Mouse (Mus musculus) forebrain, embryonic 15.5 days (tissue): ENCODE measurements around the gene Tob2. TPM values are rescaled to one million over a fixed set of nuclear protein-coding genes. Genes with fewer than 3 reads are reported as not detected.

Experiments
- ATAC-seq: fragments of 200-750 bp; cut with Nextera tagmentation; replicated peaks from 2 replicates; pipeline ENCODE4 v1.8.0; 2017; ENCODE audit warnings: mild to moderate bottlenecking, moderate TSS enrichment, moderate library complexity
- H3K27ac ChIP-seq: fragments of 300-500 bp; sonication (generic); replicated peaks from 2 replicates; pipeline ENCODE4 v1.5.1; 2015; ENCODE audit warnings: mild to moderate bottlenecking, inconsistent platforms
- H3K27me3 ChIP-seq: fragments of 300-500 bp; sonication (generic); 2 replicates; pipeline ENCODE4 v1.6.1; 2015; ENCODE audit warnings: inconsistent platforms
- H3K36me3 ChIP-seq: fragments of 300-500 bp; sonication (generic); 2 replicates; pipeline ENCODE4 v1.6.1; 2015; ENCODE audit warnings: mild to moderate bottlenecking, inconsistent platforms
- H3K4me1 ChIP-seq: fragments of 300-500 bp; sonication (generic); 2 replicates; pipeline ENCODE4 v1.6.1; 2015; ENCODE audit warnings: inconsistent platforms
- H3K4me2 ChIP-seq: fragments of 300-500 bp; sonication (generic); replicated peaks from 2 replicates; pipeline ENCODE4 v1.6.1; 2015; ENCODE audit warnings: mild to moderate bottlenecking, inconsistent platforms
- H3K4me3 ChIP-seq: fragments of 300-500 bp; sonication (generic); 2 replicates; pipeline ENCODE4 v1.5.1; 2015; ENCODE audit warnings: mild to moderate bottlenecking, inconsistent platforms
- H3K9ac ChIP-seq: fragments of 300-500 bp; sonication (generic); replicated peaks from 2 replicates; pipeline ENCODE4 v1.6.1; 2015; ENCODE audit warnings: mild to moderate bottlenecking, inconsistent platforms
- H3K9me3 ChIP-seq: fragments of 300-500 bp; sonication (generic); 2 replicates; pipeline ENCODE4 v1.6.1; 2016; ENCODE audit warnings: inconsistent platforms
- WGBS: fragments of 180-500 bp; shearing (Covaris S2); methylation state at CpG from one replicate; pipeline ENCODE4 v1.1.7; 2015; ENCODE audit warnings: mixed read lengths; 5-methylcytosine and 5-hydroxymethylcytosine counted together
- polyA plus RNA-seq: library from polyadenylated mRNA; unstranded; fragments of >200 nt; fragmentation: Nextera tagmentation; extraction: Ambion mirVana; gene quantifications from 2 replicates; pipeline ENCODE4 v1.2.1, GENCODE M21; 2015

Gene Tob2
- polyA plus RNA-seq, 1 experiment from 2014 or later = 20.2 TPM

- H3K27me3 ChIP-seq = no peaks in the 10 kb centered on the region
- no peak for ATAC-seq
- H3K4me2 ChIP-seq = peak overlapping the region; percentile 71
- H3K27ac ChIP-seq = no peak overlapping the region
- H3K4me1 ChIP-seq = peaks cover 35% of the 10 kb centered on the region
- peak overlapping the region; percentile 72 for H3K4me3 ChIP-seq
- peaks cover 29% of the 10 kb centered on the region for H3K36me3 ChIP-seq
- no peaks in the 10 kb centered on the region for H3K9me3 ChIP-seq
- 78% methylated on average over 7 of the region's 7 CpGs for WGBS
- 0 out of 2 replicates have a peak overlapping the region, but pooled peaks have one; percentile 75 for H3K9ac ChIP-seq
These were observed 45.6 kb downstream of the Tob2 start for GRCm38 (mm10) chr15:81812696-81813631.

- peak overlapping the region; percentile 90; the same call in 1 of the 2 replicates for H3K27ac ChIP-seq
- no peaks in the 10 kb centered on the region for H3K27me3 ChIP-seq
- H3K9ac ChIP-seq = peak overlapping the region; percentile 75
- H3K9me3 ChIP-seq = no peaks in the 10 kb centered on the region
- peak overlapping the region; percentile 71 for H3K4me2 ChIP-seq
- ATAC-seq = no peak
- H3K4me1 ChIP-seq = peaks cover 35% of the 10 kb centered on the region
- H3K36me3 ChIP-seq = peaks cover 23% of the 10 kb centered on the region
- WGBS = 21% methylated on average over 3 of the region's 3 CpGs
- H3K4me3 ChIP-seq = peak overlapping the region; percentile 72
These were observed 46.3 kb downstream of the Tob2 start for GRCm38 (mm10) chr15:81812287-81812686.

GRCm38 (mm10) chr15:81811599-81811996 is 47.0 kb downstream of the Tob2 start:
- H3K4me1 ChIP-seq = peaks cover 35% of the 10 kb centered on the region

GRCm38 (mm10) chr15:81810671-81811598 is 47.7 kb downstream of the Tob2 start:
- under 1% methylated on average over 86 of the region's 89 CpGs for WGBS
- H3K4me2 ChIP-seq = peak overlapping the region; percentile 71
- peak; percentile 99 for ATAC-seq
- H3K27me3 ChIP-seq = no peaks in the 10 kb centered on the region
- H3K9me3 ChIP-seq = no peaks in the 10 kb centered on the region
- H3K9ac ChIP-seq = peak overlapping the region; percentile 75
- peaks cover 11% of the 10 kb centered on the region for H3K36me3 ChIP-seq
- peaks cover 35% of the 10 kb centered on the region for H3K4me1 ChIP-seq
- H3K27ac ChIP-seq = peak overlapping the region; percentile 90
- peak overlapping the region; percentile 72 for H3K4me3 ChIP-seq

More at GRCm38 (mm10) chr15:81811599-81811996, 47.0 kb downstream of the Tob2 start:
- Histone ChIP-seq H3K9me3 (no peaks in the 10 kb centered on the region), H3K27ac (peak overlapping the region; percentile 90), H3K4me3 (peak overlapping the region; percentile 72), H3K9ac (peak overlapping the region; percentile 75), H3K36me3 (peaks cover 16% of the 10 kb centered on the region), H3K4me2 (peak overlapping the region; percentile 71), H3K27me3 (no peaks in the 10 kb centered on the region)
- WGBS = 0% methylated on average over 24 of the region's 26 CpGs
- ATAC-seq = peak; percentile 3; the same call in 1 of the 2 replicates

GRCm38 (mm10) chr15:81810150-81810549 is 48.4 kb downstream of the Tob2 start:
- H3K36me3 ChIP-seq = peaks cover 3% of the 10 kb centered on the region
- H3K4me3 ChIP-seq = peak overlapping the region; percentile 72
- H3K4me2 ChIP-seq = peak overlapping the region; percentile 71
- peaks cover 35% of the 10 kb centered on the region for H3K4me1 ChIP-seq
- no peaks in the 10 kb centered on the region for H3K27me3 ChIP-seq
- peak overlapping the region; percentile 90 for H3K27ac ChIP-seq
- peak overlapping the region; percentile 52 for H3K9ac ChIP-seq
- WGBS = under 1% methylated on average over 10 of the region's 10 CpGs
- no peaks in the 10 kb centered on the region for H3K9me3 ChIP-seq
- ATAC-seq = 0 out of 2 replicates have a peak, but pooled peaks have one; percentile 13

GRCm38 (mm10) chr15:81809550-81809949 is 49.0 kb downstream of the Tob2 start:
- Histone ChIP-seq H3K27ac (peak overlapping the region; percentile 90), H3K4me2 (peak overlapping the region; percentile 71), H3K36me3 (no peaks in the 10 kb centered on the region), H3K4me3 (peak overlapping the region; percentile 72), H3K27me3 (no peaks in the 10 kb centered on the region), H3K9ac (peak overlapping the region; percentile 52), H3K9me3 (no peaks in the 10 kb centered on the region), H3K4me1 (peaks cover 35% of the 10 kb centered on the region)
- WGBS = 45% methylated on average over 1 of the region's 1 CpGs
- ATAC-seq = no peak

GRCm38 (mm10) chr15:81808799-81809198 is 49.8 kb downstream of the Tob2 start:
- H3K4me2 ChIP-seq = no peak overlapping the region
- H3K9ac ChIP-seq = no peak overlapping the region
- H3K36me3 ChIP-seq = no peaks in the 10 kb centered on the region
- H3K27me3 ChIP-seq = no peaks in the 10 kb centered on the region
- H3K4me3 ChIP-seq = no peak overlapping the region
- ATAC-seq = no peak
- peaks cover 32% of the 10 kb centered on the region for H3K4me1 ChIP-seq
- no peak overlapping the region for H3K27ac ChIP-seq
- 68% methylated on average over 2 of the region's 2 CpGs for WGBS
- H3K9me3 ChIP-seq = no peaks in the 10 kb centered on the region

GRCm38 (mm10) chr15:81806621-81807404 is 51.8 kb downstream of the Tob2 start:
- 83% methylated on average over 4 of the region's 4 CpGs for WGBS
- no peak overlapping the region for H3K9ac ChIP-seq
- H3K9me3 ChIP-seq = no peaks in the 10 kb centered on the region
- H3K4me3 ChIP-seq = no peak overlapping the region
- no peak for ATAC-seq
- H3K27ac ChIP-seq = no peak overlapping the region
- no peak overlapping the region for H3K4me2 ChIP-seq
- peaks cover 32% of the 10 kb centered on the region for H3K4me1 ChIP-seq
- H3K36me3 ChIP-seq = no peaks in the 10 kb centered on the region
- no peaks in the 10 kb centered on the region for H3K27me3 ChIP-seq

GRCm38 (mm10) chr15:81805624-81806023 is 53.0 kb downstream of the Tob2 start:
- H3K4me2 ChIP-seq = no peak overlapping the region
- ATAC-seq = no peak
- 58% methylated on average over 6 of the region's 6 CpGs for WGBS
- H3K9me3 ChIP-seq = no peaks in the 10 kb centered on the region
- H3K36me3 ChIP-seq = no peaks in the 10 kb centered on the region
- peaks cover 32% of the 10 kb centered on the region for H3K4me1 ChIP-seq
- H3K4me3 ChIP-seq = no peak overlapping the region
- H3K27ac ChIP-seq = no peak overlapping the region
- H3K27me3 ChIP-seq = no peaks in the 10 kb centered on the region
- H3K9ac ChIP-seq = no peak overlapping the region

- Histone ChIP-seq H3K4me1 (peaks cover 25% of the 10 kb centered on the region), H3K9me3 (no peaks in the 10 kb centered on the region), H3K4me3 (no peak overlapping the region), H3K9ac (no peak overlapping the region), H3K36me3 (no peaks in the 10 kb centered on the region), H3K27me3 (no peaks in the 10 kb centered on the region), H3K27ac (no peak overlapping the region), H3K4me2 (no peak overlapping the region)
- 87% methylated on average over 3 of the region's 3 CpGs for WGBS
- ATAC-seq = no peak
These were observed 53.7 kb downstream of the Tob2 start for GRCm38 (mm10) chr15:81804883-81805282.

- Histone ChIP-seq H3K9ac (no peak overlapping the region), H3K4me3 (no peak overlapping the region), H3K27ac (no peak overlapping the region), H3K36me3 (no peaks in the 10 kb centered on the region), H3K4me2 (no peak overlapping the region), H3K9me3 (no peaks in the 10 kb centered on the region), H3K27me3 (no peaks in the 10 kb centered on the region), H3K4me1 (peaks cover 18% of the 10 kb centered on the region)
- ATAC-seq = no peak
- WGBS = 83% methylated on average over 1 of the region's 1 CpGs
These were observed 54.4 kb downstream of the Tob2 start for GRCm38 (mm10) chr15:81804172-81804571.
